In the genomic region with DNA sequence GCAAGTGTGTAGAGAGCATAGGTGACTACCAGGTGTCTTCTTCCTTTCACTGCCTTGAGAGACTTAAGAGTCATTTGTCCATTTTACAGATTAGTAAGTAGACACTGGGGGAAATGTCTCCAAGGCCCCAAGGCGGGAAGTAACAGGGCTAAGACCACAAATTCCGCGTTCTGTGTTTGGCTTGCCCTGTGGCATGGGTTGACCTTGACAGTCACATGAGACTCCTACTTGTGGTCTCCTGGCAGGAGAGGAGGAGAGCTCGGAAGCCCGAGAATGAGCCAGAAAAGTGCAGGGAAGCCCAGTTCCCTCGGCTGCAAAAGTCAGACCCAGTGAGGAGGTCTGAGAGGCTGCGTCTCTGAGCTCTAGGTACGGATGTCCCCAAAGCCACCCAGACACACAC, we compare ENCODE assay signal across 9 mouse cellular contexts. TPM values are rescaled to one million over a fixed set of nuclear protein-coding genes. Genes with fewer than 3 reads are reported as not detected.
DNase-seq lines count a peak whose midpoint lies in the region; ATAC-seq lines count a peak whose summit lies in the region.
"Had no signal": no experiment of that assay in that cellular context is flagged by ENCODE, and none has a peak within 500 bp of the region (broad histone marks: within the 10 kb centered on the region; RNA-seq: fewer than 3 reads in every experiment).

No protein-coding gene starts in this region.

- H3K27me3 ChIP-seq in embryonic facial prominence, embryonic 10.5 days (replicated peaks; ENCODE audit: low read depth, poor library complexity, severe bottlenecking), result no peaks in the 10 kb centered on the region
- H3K27me3 ChIP-seq in embryonic facial prominence, embryonic 13.5 days, result no peaks in the 10 kb centered on the region
- no peaks in the 10 kb centered on the region for H3K27me3 ChIP-seq in intestine, embryonic 14.5 days (replicated peaks; ENCODE audit: control insufficient read depth, insufficient read depth, low read length)
- H3K27me3 ChIP-seq in midbrain, embryonic 10.5 days (ENCODE audit: low read depth, poor library complexity, severe bottlenecking), result no peaks in the 10 kb centered on the region
- H3K27me3 ChIP-seq: Patski had no signal

- peaks cover 25% of the 10 kb centered on the region for H3K4me1 ChIP-seq in embryonic facial prominence, embryonic 10.5 days
- H3K4me1 ChIP-seq in embryonic facial prominence, embryonic 13.5 days, result peaks cover 14% of the 10 kb centered on the region
- peaks cover 7% of the 10 kb centered on the region; the same call in 1 of the 2 replicates for H3K4me1 ChIP-seq in intestine, embryonic 14.5 days (replicated peaks; ENCODE audit: control insufficient read depth, insufficient read depth, low read length)
- H3K4me1 ChIP-seq in midbrain, embryonic 10.5 days, result peaks cover 31% of the 10 kb centered on the region

- H3K9ac ChIP-seq in embryonic facial prominence, embryonic 13.5 days, result peak overlapping the region; percentile 94
- no peak overlapping the region for H3K9ac ChIP-seq in intestine, embryonic 14.5 days (ENCODE audit: low read length)

- peak overlapping the region; percentile 95 for H3K4me3 ChIP-seq in embryonic facial prominence, embryonic 10.5 days
- H3K4me3 ChIP-seq in embryonic facial prominence, embryonic 13.5 days, result peak overlapping the region; percentile 100
- 0 out of 2 replicates have a peak overlapping the region, but pooled peaks have one; percentile 100 for H3K4me3 ChIP-seq in intestine, embryonic 14.5 days (ENCODE audit: low read depth, low read length)
- peak overlapping the region; percentile 88 for H3K4me3 ChIP-seq in midbrain, embryonic 10.5 days

- peaks cover 52% of the 10 kb centered on the region for H3K36me3 ChIP-seq in embryonic facial prominence, embryonic 10.5 days (replicated peaks)
- peaks cover 44% of the 10 kb centered on the region for H3K36me3 ChIP-seq in embryonic facial prominence, embryonic 13.5 days
- H3K36me3 ChIP-seq in intestine, embryonic 14.5 days (ENCODE audit: control insufficient read depth, insufficient read depth, low read length), result peaks cover 46% of the 10 kb centered on the region
- peaks cover 55% of the 10 kb centered on the region for H3K36me3 ChIP-seq in midbrain, embryonic 10.5 days

- H3K9me3 ChIP-seq in embryonic facial prominence, embryonic 10.5 days, result peaks cover 15% of the 10 kb centered on the region; the same call in 1 of the 2 replicates
- H3K9me3 ChIP-seq in embryonic facial prominence, embryonic 13.5 days, result no peaks in the 10 kb centered on the region
- H3K9me3 ChIP-seq in intestine, embryonic 14.5 days (ENCODE audit: control insufficient read depth, low read length), result peaks cover 9% of the 10 kb centered on the region
- H3K9me3 ChIP-seq in midbrain, embryonic 10.5 days (replicated peaks), result peaks cover 5% of the 10 kb centered on the region; the same call in 1 of the 2 replicates

- WGBS in embryonic facial prominence, embryonic 10.5 days, result 87% methylated on average over 8 of the region's 8 CpGs
- WGBS in embryonic facial prominence, embryonic 13.5 days, result 86% methylated on average over 8 of the region's 8 CpGs
- 82% methylated on average over 8 of the region's 8 CpGs for WGBS in intestine, embryonic 14.5 days
- WGBS in midbrain, embryonic 10.5 days, result 89% methylated on average over 8 of the region's 8 CpGs

- DNase-seq in embryonic facial prominence, embryonic 10.5 days (ENCODE audit: low spot score), result no peak
- DNase-seq in intestine, embryonic 14.5 days (ENCODE audit: low spot score), result no peak
- no peak for DNase-seq in midbrain, embryonic 10.5 days (ENCODE audit: low spot score)
- DNase-seq in left cerebral cortex, postnatal 10 days (ENCODE audit: extremely low spot score in 1 of 2, low spot score in 2 of 2), result no peak
- no peak for DNase-seq in natural killer cell, adult 2 months (ENCODE audit: low spot score in 2 of 2)
- DNase-seq: cerebellum, adult 8-10 months had no signal

- H3K27ac ChIP-seq in embryonic facial prominence, embryonic 10.5 days (replicated peaks), result no peak overlapping the region
- no peak overlapping the region for H3K27ac ChIP-seq in embryonic facial prominence, embryonic 13.5 days
- H3K27ac ChIP-seq in intestine, embryonic 14.5 days (ENCODE audit: low read depth), result no peak overlapping the region
- H3K27ac ChIP-seq in midbrain, embryonic 10.5 days (replicated peaks), result 0 out of 2 replicates have a peak overlapping the region, but pooled peaks have one; percentile 96

- ATAC-seq in embryonic facial prominence, embryonic 13.5 days (ENCODE audit: insufficient number of reproducible peaks, insufficient read depth, low FRiP score, low TSS enrichment, low read depth), result no peak
- ATAC-seq in intestine, embryonic 14.5 days (replicated peaks; ENCODE audit: low FRiP score, low TSS enrichment, low read depth), result no peak
- no peak for ATAC-seq in CD4-positive, CD25-positive, alpha-beta regulatory T cell, adult 4 months
- ATAC-seq: Patski had no signal

- intact Hi-C loops in left cerebral cortex, postnatal 10 days (cut with DNase I), result no loop called here

- H3K4me2 ChIP-seq in embryonic facial prominence, embryonic 13.5 days, result peak overlapping the region; percentile 86
- no peak overlapping the region for H3K4me2 ChIP-seq in intestine, embryonic 14.5 days (ENCODE audit: low read length)

RNA-seq across cellular contexts. Expression of gene Zfp629, which starts 2.1 kb away (rescaled TPM):
- polyA plus RNA-seq in embryonic facial prominence, embryonic 10.5 days (2016; fragmentation: Nextera tagmentation; extraction: Ambion mirVana), result 31.6 and 33.6 TPM in 2 replicates
- polyA plus RNA-seq in embryonic facial prominence, embryonic 13.5 days (2015; fragmentation: Nextera tagmentation; extraction: Ambion mirVana), result 15.8 and 18.8 TPM in 2 replicates
- polyA plus RNA-seq in intestine, embryonic 14.5 days (2014; fragmentation: Nextera tagmentation; extraction: Ambion mirVana), result 12.9 and 16.7 TPM in 2 replicates
- polyA plus RNA-seq in midbrain, embryonic 10.5 days (2016; fragmentation: Nextera tagmentation; extraction: Ambion mirVana), result 32.2 and 37.1 TPM in 2 replicates
- 10 to 100 TPM; 22.3 to 29.8 TPM for total RNA-seq in left cerebral cortex, postnatal 10 days (2021)
- under 1 TPM; 0.16 to 0.56 TPM for polyA plus RNA-seq in CD4-positive, CD25-positive, alpha-beta regulatory T cell, adult 4 months (2017; shearing (Covaris generic))

RNA-seq across cellular contexts. Expression of gene Rnf40, which starts 24.9 kb away (rescaled TPM):
- polyA plus RNA-seq in embryonic facial prominence, embryonic 10.5 days (2016; fragmentation: Nextera tagmentation; extraction: Ambion mirVana), result 61.2 and 64.2 TPM in 2 replicates
- polyA plus RNA-seq in embryonic facial prominence, embryonic 13.5 days (2015; fragmentation: Nextera tagmentation; extraction: Ambion mirVana), result 51.2 and 58.1 TPM in 2 replicates
- polyA plus RNA-seq in intestine, embryonic 14.5 days (2014; fragmentation: Nextera tagmentation; extraction: Ambion mirVana), result 36.3 and 38.8 TPM in 2 replicates
- polyA plus RNA-seq in midbrain, embryonic 10.5 days (2016; fragmentation: Nextera tagmentation; extraction: Ambion mirVana), result 56.7 and 59.6 TPM in 2 replicates
- total RNA-seq in left cerebral cortex, postnatal 10 days (2021), result 10 to 100 TPM; 63.8 to 64.1 TPM
- polyA plus RNA-seq in CD4-positive, CD25-positive, alpha-beta regulatory T cell, adult 4 months (2017; shearing (Covaris generic)), result 10 to 100 TPM; 26.3 to 45.6 TPM

RNA-seq across cellular contexts. Expression of gene Ccdc189, which starts 25.1 kb away (rescaled TPM):
- polyA plus RNA-seq in embryonic facial prominence, embryonic 10.5 days (2016; fragmentation: Nextera tagmentation; extraction: Ambion mirVana), result 11.8 and 15.3 TPM in 2 replicates
- 8.8 and 12.1 TPM in 2 replicates for polyA plus RNA-seq in embryonic facial prominence, embryonic 13.5 days (2015; fragmentation: Nextera tagmentation; extraction: Ambion mirVana)
- 6.9 and 7.7 TPM in 2 replicates for polyA plus RNA-seq in intestine, embryonic 14.5 days (2014; fragmentation: Nextera tagmentation; extraction: Ambion mirVana)
- 14.4 and 16.9 TPM in 2 replicates for polyA plus RNA-seq in midbrain, embryonic 10.5 days (2016; fragmentation: Nextera tagmentation; extraction: Ambion mirVana)
- 1 to 10 TPM; 8.1 to 8.3 TPM for total RNA-seq in left cerebral cortex, postnatal 10 days (2021)
- polyA plus RNA-seq in CD4-positive, CD25-positive, alpha-beta regulatory T cell, adult 4 months (2017; shearing (Covaris generic)), result under 1 TPM; 0.56 to 0.70 TPM

RNA-seq across cellular contexts. Expression of gene Phkg2, which starts 40.4 kb away (rescaled TPM):
- 40.7 and 43.4 TPM in 2 replicates for polyA plus RNA-seq in embryonic facial prominence, embryonic 10.5 days (2016; fragmentation: Nextera tagmentation; extraction: Ambion mirVana)
- 39.7 and 40.6 TPM in 2 replicates for polyA plus RNA-seq in embryonic facial prominence, embryonic 13.5 days (2015; fragmentation: Nextera tagmentation; extraction: Ambion mirVana)
- 42.0 and 49.4 TPM in 2 replicates for polyA plus RNA-seq in intestine, embryonic 14.5 days (2014; fragmentation: Nextera tagmentation; extraction: Ambion mirVana)
- polyA plus RNA-seq in midbrain, embryonic 10.5 days (2016; fragmentation: Nextera tagmentation; extraction: Ambion mirVana), result 46.9 and 48.3 TPM in 2 replicates
- total RNA-seq in left cerebral cortex, postnatal 10 days (2021), result 10 to 100 TPM; 71.4 to 76.7 TPM
- 100 to 1,000 TPM; 109 to 138 TPM for polyA plus RNA-seq in CD4-positive, CD25-positive, alpha-beta regulatory T cell, adult 4 months (2017; shearing (Covaris generic))

RNA-seq across cellular contexts. Expression of gene Tmem265, which starts 52.3 kb away (rescaled TPM):
- 5.1 and 7.3 TPM in 2 replicates for polyA plus RNA-seq in embryonic facial prominence, embryonic 10.5 days (2016; fragmentation: Nextera tagmentation; extraction: Ambion mirVana)
- polyA plus RNA-seq in embryonic facial prominence, embryonic 13.5 days (2015; fragmentation: Nextera tagmentation; extraction: Ambion mirVana), result 7.0 and 8.1 TPM in 2 replicates
- 7.5 and 8.1 TPM in 2 replicates for polyA plus RNA-seq in intestine, embryonic 14.5 days (2014; fragmentation: Nextera tagmentation; extraction: Ambion mirVana)
- polyA plus RNA-seq in midbrain, embryonic 10.5 days (2016; fragmentation: Nextera tagmentation; extraction: Ambion mirVana), result 7.2 and 8.2 TPM in 2 replicates
- total RNA-seq in left cerebral cortex, postnatal 10 days (2021), result 1 to 10 TPM; 1.8 to 4.9 TPM
- polyA plus RNA-seq in CD4-positive, CD25-positive, alpha-beta regulatory T cell, adult 4 months (2017; shearing (Covaris generic)), result 10 to 100 TPM; 39.7 to 91.0 TPM
- polyA plus RNA-seq: Patski had no signal
